Mouse (Mus musculus) midbrain, embryonic 13.5 days (tissue): ENCODE measurements around the gene Zic4. TPM values are rescaled to one million over a fixed set of nuclear protein-coding genes. Genes with fewer than 3 reads are reported as not detected.

Experiments
- ATAC-seq: fragments of 200-750 bp; cut with Nextera tagmentation; 2 replicates; pipeline ENCODE4 v1.8.0; 2017; ENCODE audit warnings: mild to moderate bottlenecking, moderate TSS enrichment, moderate library complexity
- H3K27ac ChIP-seq: fragments of 300-500 bp; sonication (generic); 2 replicates; pipeline ENCODE4 v1.5.1; 2015; ENCODE audit warnings: inconsistent platforms, mild to moderate bottlenecking, moderate library complexity
- H3K27me3 ChIP-seq: fragments of 300-500 bp; sonication (generic); 2 replicates; pipeline ENCODE4 v1.6.1; 2015; ENCODE audit warnings: mild to moderate bottlenecking, inconsistent platforms
- H3K36me3 ChIP-seq: fragments of 300-500 bp; sonication (generic); 2 replicates; pipeline ENCODE4 v1.6.1; 2015; ENCODE audit warnings: mild to moderate bottlenecking, inconsistent platforms
- H3K4me1 ChIP-seq: fragments of 300-500 bp; sonication (generic); replicated peaks from 2 replicates; pipeline ENCODE4 v1.6.1; 2015; ENCODE audit warnings: inconsistent platforms
- H3K4me2 ChIP-seq: fragments of 300-500 bp; sonication (generic); replicated peaks from 2 replicates; pipeline ENCODE4 v1.6.1; 2015; ENCODE audit warnings: moderate library complexity, mild to moderate bottlenecking, inconsistent platforms
- H3K4me3 ChIP-seq: fragments of 300-500 bp; sonication (generic); replicated peaks from 2 replicates; pipeline ENCODE4 v1.5.1; 2015; ENCODE audit warnings: mild to moderate bottlenecking, inconsistent platforms
- H3K9ac ChIP-seq: fragments of 300-500 bp; sonication (generic); replicated peaks from 2 replicates; pipeline ENCODE4 v1.6.1; 2015; ENCODE audit warnings: mild to moderate bottlenecking, inconsistent platforms
- H3K9me3 ChIP-seq: fragments of 300-500 bp; sonication (generic); 2 replicates; pipeline ENCODE4 v1.6.1; 2016; ENCODE audit warnings: mild to moderate bottlenecking, inconsistent platforms
- WGBS: fragments of 180-500 bp; shearing (Covaris S2); methylation state at CpG from one replicate; pipeline ENCODE4 v1.1.7; 2015; 5-methylcytosine and 5-hydroxymethylcytosine counted together
- polyA plus RNA-seq: library from polyadenylated mRNA; unstranded; fragments of >200 nt; fragmentation: Nextera tagmentation; extraction: Ambion mirVana; gene quantifications from 2 replicates; pipeline ENCODE4 v1.2.1, GENCODE M21; 2015

Zic4 gene
- polyA plus RNA-seq, 1 experiment from 2014 or later = 53.2 TPM

DNA sequence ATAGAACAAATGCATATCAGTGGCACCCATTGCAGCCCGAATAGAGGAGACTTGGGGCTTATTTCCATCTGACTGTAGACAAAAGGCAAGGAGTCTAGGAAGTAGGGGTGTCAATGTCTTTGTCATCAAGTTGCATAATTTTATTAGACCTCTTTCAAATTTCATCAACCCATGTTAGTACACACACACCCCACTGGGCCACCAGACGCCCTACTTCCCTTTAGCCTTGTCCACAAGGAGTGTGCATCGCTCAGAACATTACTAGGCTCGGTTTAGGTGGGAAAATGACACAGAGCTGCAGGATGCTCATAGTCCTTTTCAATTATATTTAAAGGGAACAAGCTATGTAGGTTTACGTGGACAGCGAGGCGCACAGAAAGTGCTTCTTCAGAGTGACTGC lies 37.8 kb downstream of the Zic4 start:
- Histone ChIP-seq H3K4me1 (0 out of 2 replicates have a peak, but pooled peaks cover 3% of the 10 kb centered on the region), H3K27ac (no peak overlapping the region), H3K9me3 (no peaks in the 10 kb centered on the region), H3K36me3 (no peaks in the 10 kb centered on the region), H3K4me3 (no peak overlapping the region), H3K27me3 (peaks cover 97% of the 10 kb centered on the region), H3K4me2 (no peak overlapping the region), H3K9ac (no peak overlapping the region)
- 0 out of 2 replicates have a peak, but pooled peaks have one; percentile 9 for ATAC-seq
- 18% methylated on average over 7 of the region's 7 CpGs for WGBS

DNA sequence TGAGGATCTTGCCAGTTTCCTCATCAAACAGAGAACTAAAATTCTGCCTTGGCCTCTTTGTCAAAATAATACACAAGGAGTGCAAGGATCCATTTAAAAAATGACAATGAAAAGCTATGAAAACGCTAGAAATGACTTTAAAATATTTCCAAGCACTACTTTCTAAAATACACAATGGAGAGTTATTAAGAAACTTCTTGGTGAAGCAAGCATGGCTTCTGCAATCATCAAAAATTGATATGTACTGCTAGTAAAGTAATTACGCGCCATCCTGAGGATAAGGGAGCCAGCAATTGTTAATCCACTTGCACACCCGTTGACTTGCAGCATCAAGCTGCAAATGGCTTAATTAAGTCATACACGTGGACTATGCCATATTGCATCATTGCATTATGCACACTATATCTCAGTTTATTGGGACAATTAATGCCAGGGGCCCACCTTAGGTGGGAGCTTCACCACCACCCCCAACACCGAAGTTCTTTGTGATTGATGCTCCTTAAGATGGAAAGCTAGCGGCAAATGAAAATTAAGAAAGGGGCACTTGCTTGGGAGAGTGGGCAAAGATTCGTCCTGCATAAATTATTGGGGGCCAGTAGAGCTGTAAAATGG lies 38.4 kb downstream of the Zic4 start:
- H3K4me2 ChIP-seq = no peak overlapping the region

DNA sequence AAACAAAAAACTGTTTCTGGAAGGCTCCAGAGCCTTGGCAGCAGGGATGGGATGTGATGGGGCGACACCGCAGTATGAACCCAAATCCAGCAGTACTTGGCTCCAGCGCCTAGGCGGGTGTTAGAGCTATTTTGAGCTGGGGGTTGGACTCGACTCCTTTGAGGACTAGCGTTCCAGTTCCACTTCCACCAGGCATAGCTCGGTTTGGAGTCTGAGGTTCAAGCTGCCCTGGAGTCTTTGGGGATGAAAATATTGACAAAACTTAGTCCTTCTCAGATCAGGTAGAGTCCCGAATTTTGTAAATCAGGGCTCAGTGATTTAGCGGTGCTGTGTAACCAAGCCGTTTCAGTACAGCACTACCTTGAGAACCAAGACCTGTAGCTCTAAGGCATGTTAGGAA lies 39.3 kb downstream of the Zic4 start:
- 5% methylated on average over 10 of the region's 10 CpGs for WGBS
- 0 out of 2 replicates have a peak, but pooled peaks cover 9% of the 10 kb centered on the region for H3K4me1 ChIP-seq
- no peak overlapping the region for H3K9ac ChIP-seq
- peaks cover 97% of the 10 kb centered on the region for H3K27me3 ChIP-seq
- ATAC-seq = no peak
- H3K27ac ChIP-seq = no peak overlapping the region
- no peaks in the 10 kb centered on the region for H3K9me3 ChIP-seq
- H3K4me2 ChIP-seq = no peak overlapping the region; the same call in 1 of the 2 replicates
- no peaks in the 10 kb centered on the region for H3K36me3 ChIP-seq
- no peak overlapping the region for H3K4me3 ChIP-seq

More for the DNA sequence above, 38.4 kb downstream of the Zic4 start:
- ATAC-seq = no peak
- Histone ChIP-seq H3K36me3 (no peaks in the 10 kb centered on the region), H3K9ac (no peak overlapping the region), H3K27ac (no peak overlapping the region), H3K9me3 (no peaks in the 10 kb centered on the region), H3K4me1 (0 out of 2 replicates have a peak, but pooled peaks cover 6% of the 10 kb centered on the region), H3K4me3 (no peak overlapping the region), H3K27me3 (peaks cover 97% of the 10 kb centered on the region)
- WGBS = 7% methylated on average over 8 of the region's 8 CpGs

DNA sequence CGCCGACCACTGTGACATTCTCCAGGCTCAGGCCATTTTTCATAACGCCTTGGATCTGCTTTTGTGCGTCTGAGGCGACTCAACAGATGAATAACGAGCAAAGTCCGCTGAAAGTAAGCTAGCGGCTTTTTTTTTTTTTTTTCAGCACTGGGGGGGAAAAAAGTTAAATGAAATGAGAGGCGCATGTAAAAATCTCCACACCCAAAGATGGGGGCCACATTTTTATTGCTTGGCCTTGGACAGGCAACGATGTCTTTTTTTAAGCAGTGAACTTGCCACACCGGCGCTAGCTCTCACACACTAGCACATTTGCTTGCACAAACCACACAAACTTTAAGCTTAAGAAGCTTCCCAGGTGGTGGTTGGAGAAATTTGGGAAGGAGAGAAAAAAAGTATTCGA lies 42.0 kb downstream of the Zic4 start:
- Histone ChIP-seq H3K4me3 (peak overlapping the region; percentile 35; the same call in 1 of the 2 replicates), H3K36me3 (no peaks in the 10 kb centered on the region), H3K9ac (no peak overlapping the region), H3K27me3 (peaks cover 91% of the 10 kb centered on the region), H3K4me1 (0 out of 2 replicates have a peak, but pooled peaks cover 6% of the 10 kb centered on the region), H3K9me3 (no peaks in the 10 kb centered on the region), H3K4me2 (peak overlapping the region; percentile 39), H3K27ac (peak overlapping the region; percentile 51)
- 1% methylated on average over 13 of the region's 13 CpGs for WGBS
- ATAC-seq = no peak

DNA sequence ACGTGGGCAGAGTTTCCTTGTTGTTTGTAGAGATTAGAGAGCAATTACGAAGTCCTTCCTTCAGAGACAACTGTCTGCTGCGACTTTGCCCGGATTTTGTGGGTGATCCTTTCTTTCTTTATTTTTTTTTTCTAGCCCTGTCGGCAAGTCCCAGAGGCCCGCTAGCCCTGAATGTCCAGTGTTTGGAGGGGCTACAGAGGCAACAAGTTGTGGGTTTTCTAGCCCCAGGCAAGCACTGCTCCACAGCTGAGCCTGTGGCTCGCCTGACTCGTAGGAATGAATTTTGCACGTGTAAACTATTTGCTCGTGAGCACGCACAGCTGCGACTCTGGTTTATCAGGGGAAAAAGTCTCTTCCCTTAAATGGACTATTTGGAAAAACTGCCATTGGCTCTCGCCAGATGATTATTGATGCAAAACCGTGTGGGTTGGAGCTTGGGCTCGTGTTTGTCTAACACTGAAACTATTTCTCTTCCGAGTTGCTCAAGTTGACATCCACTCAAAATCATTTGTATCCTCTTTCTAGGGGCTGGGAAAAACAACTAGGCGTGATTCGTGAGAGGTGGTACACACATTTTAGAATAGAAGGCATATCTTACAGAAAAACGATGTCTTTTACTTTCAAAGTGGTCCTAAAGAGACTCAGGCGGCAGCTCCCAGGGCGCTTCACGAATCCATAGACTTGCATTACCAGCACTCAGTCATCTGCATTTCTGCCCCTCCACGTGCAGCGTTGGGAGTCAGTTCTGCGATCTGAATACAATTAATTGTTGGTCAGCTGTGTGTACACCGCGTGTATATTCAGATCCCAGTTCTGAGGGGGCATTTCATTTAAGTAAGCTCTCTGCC lies 42.9 kb downstream of the Zic4 start:
- peak; percentile 34; the same call in 1 of the 2 replicates for ATAC-seq
- WGBS = under 1% methylated on average over 27 of the region's 27 CpGs
- peak overlapping the region; percentile 59 for H3K9ac ChIP-seq

DNA sequence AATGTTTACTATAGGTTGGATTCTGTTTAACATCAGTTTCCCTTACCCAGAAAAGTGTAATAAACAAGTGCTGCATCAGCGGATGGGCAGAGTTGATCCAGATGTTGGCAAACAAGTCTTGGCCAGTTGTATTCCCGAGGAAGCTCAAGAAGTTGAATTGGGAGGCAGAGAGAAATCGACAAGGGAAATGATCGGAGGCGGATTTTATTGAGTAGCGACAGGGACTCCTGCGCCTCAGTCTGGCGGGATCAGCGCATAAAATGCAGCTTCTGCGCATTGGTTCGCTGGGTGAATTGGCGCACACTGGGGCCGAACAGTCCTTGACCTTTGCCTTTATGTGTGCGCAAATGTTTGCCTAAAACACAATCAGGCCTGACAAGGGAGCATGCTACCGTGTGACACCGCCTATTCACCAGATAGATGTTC lies 43.6 kb downstream of the Zic4 start:
- Histone ChIP-seq H3K36me3 (no peaks in the 10 kb centered on the region), H3K27me3 (peaks cover 91% of the 10 kb centered on the region), H3K4me1 (0 out of 2 replicates have a peak, but pooled peaks cover 8% of the 10 kb centered on the region), H3K9me3 (no peaks in the 10 kb centered on the region), H3K4me3 (peak overlapping the region; percentile 35), H3K9ac (peak overlapping the region; percentile 59), H3K27ac (peak overlapping the region; percentile 79), H3K4me2 (peak overlapping the region; percentile 39)
- under 1% methylated on average over 16 of the region's 16 CpGs for WGBS
- 0 out of 2 replicates have a peak, but pooled peaks have one; percentile 26 for ATAC-seq

More for the DNA sequence above, 42.9 kb downstream of the Zic4 start:
- Histone ChIP-seq H3K4me3 (peak overlapping the region; percentile 35), H3K27me3 (peaks cover 91% of the 10 kb centered on the region), H3K9me3 (no peaks in the 10 kb centered on the region), H3K4me1 (0 out of 2 replicates have a peak, but pooled peaks cover 6% of the 10 kb centered on the region), H3K36me3 (no peaks in the 10 kb centered on the region), H3K27ac (peak overlapping the region; percentile 79), H3K4me2 (peak overlapping the region; percentile 39)

DNA sequence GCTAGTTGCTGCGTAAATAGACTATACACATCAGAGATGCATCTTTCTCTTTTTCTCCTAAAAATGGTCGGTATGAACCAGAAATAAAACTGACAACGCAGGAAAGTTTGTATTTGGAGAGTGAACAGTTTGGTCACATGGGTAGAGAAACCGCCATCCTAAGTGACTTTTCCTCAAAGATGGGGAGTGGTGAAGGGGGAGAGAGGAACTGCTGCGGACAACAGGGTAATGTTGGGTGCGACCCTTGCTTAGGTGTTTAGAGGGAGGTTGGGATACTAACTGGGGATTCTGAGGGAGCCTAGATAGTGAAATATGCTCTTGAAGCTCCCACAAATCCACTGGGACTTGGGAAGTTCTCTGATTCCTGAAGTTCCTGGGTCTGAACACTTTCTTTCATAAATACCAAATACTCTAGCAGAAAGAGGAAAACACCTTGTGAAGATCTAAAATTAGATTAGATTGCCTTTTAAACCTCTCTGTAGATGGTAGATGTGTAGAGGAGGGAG lies 44.1 kb downstream of the Zic4 start:
- WGBS = 0% methylated on average over 6 of the region's 6 CpGs
- Histone ChIP-seq H3K36me3 (no peaks in the 10 kb centered on the region), H3K4me2 (peak overlapping the region; percentile 39), H3K27me3 (peaks cover 91% of the 10 kb centered on the region), H3K4me3 (peak overlapping the region; percentile 35), H3K4me1 (0 out of 2 replicates have a peak, but pooled peaks cover 8% of the 10 kb centered on the region), H3K27ac (peak overlapping the region; percentile 79; the same call in 1 of the 2 replicates), H3K9ac (peak overlapping the region; percentile 59; the same call in 1 of the 2 replicates), H3K9me3 (no peaks in the 10 kb centered on the region)
- no peak for ATAC-seq

DNA sequence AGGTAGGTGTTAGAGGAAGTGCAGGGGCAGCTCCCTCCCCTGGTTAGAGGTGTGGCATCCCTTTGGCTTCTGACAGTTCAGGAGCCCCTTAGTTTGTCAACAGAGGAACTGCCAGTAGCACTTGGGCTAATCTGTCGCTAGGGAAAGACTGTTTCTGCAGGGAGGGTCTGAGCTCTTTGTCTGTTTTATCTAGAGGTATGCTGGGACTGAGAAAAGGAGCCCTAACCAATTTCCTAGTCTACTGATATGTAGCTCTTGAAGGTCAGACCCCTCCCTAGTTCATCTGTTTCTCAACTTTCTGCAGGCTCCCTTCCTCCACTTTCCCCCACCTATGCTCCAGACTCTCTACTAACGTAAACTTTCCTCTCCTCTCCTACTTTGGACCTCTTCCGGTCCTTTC lies 47.6 kb downstream of the Zic4 start:
- peaks cover 82% of the 10 kb centered on the region for H3K27me3 ChIP-seq
- H3K4me2 ChIP-seq = peak overlapping the region; percentile 25
- H3K9ac ChIP-seq = no peak overlapping the region; the same call in 1 of the 2 replicates
- H3K27ac ChIP-seq = peak overlapping the region; percentile 56
- peak overlapping the region; percentile 9; the same call in 1 of the 2 replicates for H3K4me3 ChIP-seq
- 0% methylated on average over 3 of the region's 3 CpGs for WGBS
- no peak for ATAC-seq
- no peaks in the 10 kb centered on the region for H3K36me3 ChIP-seq
- H3K9me3 ChIP-seq = no peaks in the 10 kb centered on the region
- H3K4me1 ChIP-seq = peaks cover 21% of the 10 kb centered on the region

DNA sequence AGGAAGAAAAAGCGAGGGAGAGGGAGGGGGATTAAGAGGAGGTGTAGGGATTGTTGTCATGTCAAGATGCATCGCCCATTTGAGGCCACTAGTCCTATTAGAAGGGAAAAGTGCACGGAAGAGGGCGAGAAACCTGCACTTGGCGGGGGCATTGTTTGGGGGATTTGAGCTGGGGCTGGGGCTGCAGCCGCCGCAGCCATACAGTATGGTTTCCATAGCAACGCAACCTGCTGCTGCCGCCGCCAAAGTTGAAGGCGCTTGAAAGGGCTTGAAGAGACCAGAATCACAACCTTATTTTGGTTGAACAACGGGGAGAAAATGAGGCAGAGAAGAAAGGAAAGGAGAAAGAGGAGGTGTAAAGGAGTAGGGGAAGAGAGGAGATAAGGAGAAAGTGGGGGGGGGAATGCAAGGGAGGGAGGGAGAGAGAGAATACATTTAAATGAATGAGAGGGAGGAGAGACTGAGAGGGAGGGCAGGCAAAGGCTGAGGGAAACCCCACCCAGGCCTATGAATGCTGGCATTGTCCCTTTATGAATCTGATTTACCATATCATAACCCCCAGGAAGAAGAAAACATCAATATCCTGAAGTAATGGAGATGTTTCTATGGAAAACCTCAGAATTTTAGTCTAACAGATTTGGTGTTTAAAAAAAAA lies 51.9 kb downstream of the Zic4 start:
- peak overlapping the region; percentile 25 for H3K4me3 ChIP-seq
- H3K4me1 ChIP-seq = peaks cover 27% of the 10 kb centered on the region
- ATAC-seq = peak; percentile 87
- WGBS = under 1% methylated on average over 12 of the region's 12 CpGs
- no peak overlapping the region for H3K9ac ChIP-seq
- H3K27me3 ChIP-seq = peaks cover 91% of the 10 kb centered on the region
- peak overlapping the region; percentile 47 for H3K4me2 ChIP-seq
- H3K36me3 ChIP-seq = no peaks in the 10 kb centered on the region
- no peaks in the 10 kb centered on the region for H3K9me3 ChIP-seq
- peak overlapping the region; percentile 60 for H3K27ac ChIP-seq

DNA sequence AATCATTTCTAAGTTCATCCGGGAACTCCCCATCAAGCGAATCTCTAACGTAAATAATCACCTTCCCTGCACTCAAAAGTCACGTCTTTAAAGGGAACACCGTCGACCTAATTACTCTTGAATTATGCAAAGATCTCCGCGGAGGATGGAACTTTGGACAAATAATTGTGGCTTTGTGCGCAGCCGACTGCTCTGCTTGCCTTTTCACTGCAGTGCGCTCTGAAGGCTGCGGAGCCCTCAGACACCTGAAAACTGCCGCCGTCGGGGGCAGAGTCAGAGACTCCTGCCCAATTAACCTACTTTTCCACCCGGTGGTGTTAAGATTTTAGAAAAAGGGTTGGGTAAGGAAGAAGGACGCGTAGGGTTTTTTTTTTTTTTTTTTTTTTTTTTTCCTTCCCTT lies 58.2 kb downstream of the Zic4 start:
- no peak overlapping the region for H3K9ac ChIP-seq
- no peaks in the 10 kb centered on the region for H3K9me3 ChIP-seq
- peak overlapping the region; percentile 41 for H3K4me2 ChIP-seq
- H3K36me3 ChIP-seq = no peaks in the 10 kb centered on the region
- H3K4me3 ChIP-seq = peak overlapping the region; percentile 21
- H3K27ac ChIP-seq = 0 out of 2 replicates have a peak overlapping the region, but pooled peaks have one; percentile 8
- H3K4me1 ChIP-seq = peaks cover 11% of the 10 kb centered on the region
- WGBS = under 1% methylated on average over 18 of the region's 18 CpGs
- peaks cover 68% of the 10 kb centered on the region for H3K27me3 ChIP-seq
- no peak for ATAC-seq
